Mouse (Mus musculus) midbrain, embryonic 11.5 days (tissue): Measurements from ENCODE around the gene Lpin1. TPM values are rescaled to one million over a fixed set of nuclear protein-coding genes. Genes with fewer than 3 reads are reported as not detected.

Source experiments
- ATAC-seq: fragments of 200-750 bp; cut with Nextera tagmentation; 2 replicates; pipeline ENCODE4 v1.8.0; 2017; ENCODE audit warnings: moderate TSS enrichment, moderate library complexity; ENCODE audit not compliant: low FRiP score
- DNase-seq: peaks from one replicate; pipeline ENCODE4 v3.0.0; 2015; ENCODE audit warnings: low spot score; ENCODE audit errors: missing footprints
- H3K27ac ChIP-seq: fragments of 300-500 bp; sonication (generic); 2 replicates; pipeline ENCODE4 v1.5.1; 2014; ENCODE audit warnings: low read depth, low read length
- H3K27me3 ChIP-seq: fragments of 300-500 bp; sonication (generic); 2 replicates; pipeline ENCODE4 v1.6.1; 2014; ENCODE audit warnings: mild to moderate bottlenecking, low read length, moderate library complexity, mixed read lengths; ENCODE audit not compliant: control insufficient read depth, insufficient read depth
- H3K36me3 ChIP-seq: fragments of 300-500 bp; sonication (generic); 2 replicates; pipeline ENCODE4 v1.6.1; 2014; ENCODE audit warnings: mild to moderate bottlenecking, low read length, moderate library complexity, mixed read lengths; ENCODE audit not compliant: control insufficient read depth, insufficient read depth
- H3K4me1 ChIP-seq: fragments of 300-500 bp; sonication (generic); 2 replicates; pipeline ENCODE4 v1.6.1; 2014; ENCODE audit warnings: low read length; ENCODE audit not compliant: control insufficient read depth, insufficient read depth
- H3K4me2 ChIP-seq: fragments of 300-500 bp; sonication (generic); 2 replicates; pipeline ENCODE4 v1.6.1; 2014; ENCODE audit warnings: mild to moderate bottlenecking, moderate library complexity
- H3K4me3 ChIP-seq: fragments of 300-500 bp; sonication (generic); 2 replicates; pipeline ENCODE4 v1.5.1; 2014; ENCODE audit warnings: low read depth, low read length
- H3K9ac ChIP-seq: fragments of 300-500 bp; sonication (generic); 2 replicates; pipeline ENCODE4 v1.6.1; 2014; ENCODE audit warnings: low read length
- H3K9me3 ChIP-seq: fragments of 300-500 bp; sonication (generic); 2 replicates; pipeline ENCODE4 v1.6.1; 2016; ENCODE audit warnings: low read length; ENCODE audit not compliant: control insufficient read depth
- WGBS: fragments of 180-500 bp; shearing (Covaris S2); extraction: QIAGEN DNeasy Blood & Tissue Kit; methylation state at CpG from one replicate; pipeline ENCODE4 v1.1.7; 2014; 5-methylcytosine and 5-hydroxymethylcytosine counted together
- polyA plus RNA-seq: library from polyadenylated mRNA; unstranded; fragments of >200 nt; fragmentation: Nextera tagmentation; extraction: Ambion mirVana; gene quantifications from 2 replicates; pipeline ENCODE4 v1.2.1, GENCODE M21; 2014

The Lpin1 gene
- polyA plus RNA-seq, 1 experiment from 2014 or later = 10.5 TPM

- H3K4me2 ChIP-seq = no peak overlapping the region
- no peaks in the 10 kb centered on the region for H3K4me1 ChIP-seq
- peaks cover 5% of the 10 kb centered on the region; the same call in 1 of the 2 replicates for H3K36me3 ChIP-seq
- WGBS = 85% methylated on average over 11 of the region's 11 CpGs
- H3K9ac ChIP-seq = no peak overlapping the region
- no peak overlapping the region for H3K27ac ChIP-seq
- ATAC-seq = no peak; the same call in 1 of the 2 replicates
- no peaks in the 10 kb centered on the region for H3K27me3 ChIP-seq
- DNase-seq = no peak
- no peaks in the 10 kb centered on the region for H3K9me3 ChIP-seq
- no peak overlapping the region for H3K4me3 ChIP-seq
These were observed 41.7 kb downstream of the Lpin1 start for GRCm38 (mm10) chr12:16568936-16569650.

- ATAC-seq = peak; percentile 77
- peak; percentile 95 for DNase-seq
- WGBS = 30% methylated on average over 4 of the region's 4 CpGs
- Histone ChIP-seq H3K9me3 (no peaks in the 10 kb centered on the region), H3K4me2 (no peak overlapping the region), H3K4me1 (no peaks in the 10 kb centered on the region), H3K4me3 (no peak overlapping the region), H3K9ac (no peak overlapping the region), H3K27me3 (no peaks in the 10 kb centered on the region), H3K36me3 (peaks cover 5% of the 10 kb centered on the region; the same call in 1 of the 2 replicates), H3K27ac (no peak overlapping the region)
These were observed 42.3 kb downstream of the Lpin1 start for GRCm38 (mm10) chr12:16568496-16568895.

GRCm38 (mm10) chr12:16568090-16568489, 42.7 kb downstream of the Lpin1 start:
- Histone ChIP-seq H3K4me1 (no peaks in the 10 kb centered on the region), H3K4me3 (no peak overlapping the region), H3K36me3 (peaks cover 5% of the 10 kb centered on the region; the same call in 1 of the 2 replicates), H3K27ac (no peak overlapping the region), H3K4me2 (no peak overlapping the region), H3K9me3 (no peaks in the 10 kb centered on the region), H3K9ac (no peak overlapping the region), H3K27me3 (no peaks in the 10 kb centered on the region)
- WGBS = 88% methylated on average over 6 of the region's 6 CpGs
- ATAC-seq = 0 out of 2 replicates have a peak, but pooled peaks have one; percentile 20
- no peak for DNase-seq

DNA sequence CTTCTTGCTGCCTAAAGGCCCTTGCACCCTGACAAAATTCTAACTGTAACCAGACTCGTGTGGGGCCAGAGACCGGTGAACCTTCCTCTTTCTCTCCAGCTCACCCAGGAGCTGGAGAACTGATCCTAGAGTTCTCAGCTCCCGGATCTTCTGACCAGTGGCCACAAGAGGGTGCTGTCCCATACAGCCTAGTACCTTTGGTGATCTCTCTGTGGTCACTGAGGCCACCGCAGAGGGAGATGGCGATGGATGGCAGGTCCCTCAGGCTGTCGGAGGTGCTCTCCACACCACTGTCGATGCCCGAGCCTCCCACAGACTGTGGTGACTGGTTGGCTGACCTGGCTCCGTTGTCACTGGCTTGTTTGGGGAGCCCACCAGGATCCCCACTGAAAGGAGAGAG, 47.3 kb downstream of the Lpin1 start:
- no peaks in the 10 kb centered on the region for H3K27me3 ChIP-seq
- no peaks in the 10 kb centered on the region for H3K4me1 ChIP-seq
- no peaks in the 10 kb centered on the region for H3K9me3 ChIP-seq
- DNase-seq (no peak), ATAC-seq (peak; percentile 42; the same call in 1 of the 2 replicates)
- H3K27ac ChIP-seq = no peak overlapping the region
- no peak overlapping the region for H3K4me3 ChIP-seq
- WGBS = 69% methylated on average over 9 of the region's 9 CpGs
- no peak overlapping the region for H3K4me2 ChIP-seq
- H3K36me3 ChIP-seq = peaks cover 5% of the 10 kb centered on the region
- no peak overlapping the region for H3K9ac ChIP-seq

- no peaks in the 10 kb centered on the region for H3K9me3 ChIP-seq
- no peaks in the 10 kb centered on the region for H3K4me1 ChIP-seq
- H3K9ac ChIP-seq = no peak overlapping the region
- H3K36me3 ChIP-seq = peaks cover 5% of the 10 kb centered on the region
- no peak overlapping the region for H3K4me3 ChIP-seq
- H3K4me2 ChIP-seq = no peak overlapping the region
- WGBS = 92% methylated on average over 10 of the region's 10 CpGs
- no peak for ATAC-seq
- no peak overlapping the region for H3K27ac ChIP-seq
- H3K27me3 ChIP-seq = no peaks in the 10 kb centered on the region
- DNase-seq = no peak
These were observed 48.1 kb downstream of the Lpin1 start for GRCm38 (mm10) chr12:16562647-16563046.

GRCm38 (mm10) chr12:16562181-16562580, 48.6 kb downstream of the Lpin1 start:
- no peak overlapping the region for H3K27ac ChIP-seq
- WGBS = 95% methylated on average over 8 of the region's 8 CpGs

DNA sequence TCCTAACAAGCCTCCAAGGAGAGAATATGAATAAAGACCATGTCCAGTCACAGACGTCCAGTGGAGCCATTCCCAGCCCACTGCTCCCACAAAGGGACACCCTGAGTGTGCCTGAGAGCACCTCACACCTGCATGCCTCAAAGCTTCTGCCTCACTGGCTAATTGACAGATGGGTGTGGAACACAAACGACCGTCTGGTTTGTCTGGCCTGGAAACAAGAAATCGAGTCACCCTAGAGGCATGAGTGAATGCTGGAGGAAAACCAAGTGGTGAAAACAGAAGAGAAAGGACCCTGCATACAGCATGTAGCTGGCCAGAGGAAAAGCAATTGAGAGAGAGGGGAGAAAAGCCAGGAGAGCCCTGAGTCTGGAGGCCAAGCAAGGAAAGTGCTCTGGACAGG, 53.5 kb downstream of the Lpin1 start:
- Histone ChIP-seq H3K4me2 (no peak overlapping the region), H3K4me3 (no peak overlapping the region), H3K27me3 (no peaks in the 10 kb centered on the region), H3K9ac (no peak overlapping the region), H3K4me1 (no peaks in the 10 kb centered on the region), H3K9me3 (no peaks in the 10 kb centered on the region), H3K27ac (no peak overlapping the region), H3K36me3 (no peaks in the 10 kb centered on the region; the same call in 1 of the 2 replicates)
- ATAC-seq = no peak
- no peak for DNase-seq
- WGBS = 80% methylated on average over 4 of the region's 4 CpGs

More at GRCm38 (mm10) chr12:16562181-16562580, 48.6 kb downstream of the Lpin1 start:
- ATAC-seq = no peak
- DNase-seq = no peak
- H3K9ac ChIP-seq = no peak overlapping the region
- H3K36me3 ChIP-seq = peaks cover 5% of the 10 kb centered on the region
- no peaks in the 10 kb centered on the region for H3K9me3 ChIP-seq
- H3K4me2 ChIP-seq = no peak overlapping the region
- H3K4me3 ChIP-seq = no peak overlapping the region
- no peaks in the 10 kb centered on the region for H3K4me1 ChIP-seq
- H3K27me3 ChIP-seq = no peaks in the 10 kb centered on the region

GRCm38 (mm10) chr12:16554171-16554570, 56.6 kb downstream of the Lpin1 start:
- Histone ChIP-seq H3K4me1 (peaks cover 2% of the 10 kb centered on the region; the same call in 1 of the 2 replicates), H3K27me3 (no peaks in the 10 kb centered on the region), H3K9me3 (no peaks in the 10 kb centered on the region), H3K4me3 (no peak overlapping the region), H3K36me3 (no peaks in the 10 kb centered on the region), H3K9ac (no peak overlapping the region), H3K4me2 (no peak overlapping the region), H3K27ac (no peak overlapping the region)
- WGBS = 91% methylated on average over 8 of the region's 8 CpGs
- ATAC-seq = no peak
- DNase-seq = no peak

GRCm38 (mm10) chr12:16552108-16552771, 58.5 kb downstream of the Lpin1 start:
- peaks cover 2% of the 10 kb centered on the region; the same call in 1 of the 2 replicates for H3K4me1 ChIP-seq
- no peaks in the 10 kb centered on the region for H3K9me3 ChIP-seq
- DNase-seq (no peak), ATAC-seq (no peak)
- WGBS = 83% methylated on average over 13 of the region's 13 CpGs
- H3K27me3 ChIP-seq = no peaks in the 10 kb centered on the region
- H3K36me3 ChIP-seq = peaks cover under 1% of the 10 kb centered on the region; the same call in 1 of the 2 replicates
- H3K9ac ChIP-seq = no peak overlapping the region
- H3K4me2 ChIP-seq = no peak overlapping the region
- H3K27ac ChIP-seq = no peak overlapping the region
- H3K4me3 ChIP-seq = no peak overlapping the region
